Mouse (Mus musculus) G1E-ER4 (cell line): ENCODE measurements around the gene H2-Ke6. TPM values are rescaled to one million over a fixed set of nuclear protein-coding genes. Genes with fewer than 3 reads are reported as not detected.

Experiments used
- GATA1 ChIP-seq: IDR thresholded peaks from one replicate; pipeline ENCODE4 v1.8.0; 2012; ENCODE audit warnings: low read length, inconsistent platforms
- polyA plus RNA-seq: library from polyadenylated mRNA; stranded (reverse); fragments of >175 nt; gene quantifications from 2 replicates; pipeline ENCODE4 v1.2.3, GENCODE M21; 2012

Gene H2-Ke6
- polyA plus RNA-seq, 1 experiment: 94.1 TPM

- no peak for TF ChIP-seq GATA1
Measured at GRCm38 (mm10) chr17:34021539-34022413, 6.1 kb downstream of the H2-Ke6 start.

GRCm38 (mm10) chr17:34013436-34013835 is 14.4 kb downstream of the H2-Ke6 start:
- no peak for TF ChIP-seq GATA1

GRCm38 (mm10) chr17:34010156-34010555 is 17.7 kb downstream of the H2-Ke6 start:
- TF ChIP-seq GATA1: no peak

GRCm38 (mm10) chr17:34006570-34006969 is 21.3 kb downstream of the H2-Ke6 start:
- TF ChIP-seq GATA1: no peak

GRCm38 (mm10) chr17:34003426-34003825 is 24.4 kb downstream of the H2-Ke6 start:
- no peak for TF ChIP-seq GATA1

GRCm38 (mm10) chr17:34000150-34000537 is 27.7 kb downstream of the H2-Ke6 start, which contains the start of gene H2-K1:
Gene H2-K1 (minus strand): TSS chr17:34000347.
- no peak for TF ChIP-seq GATA1

GRCm38 (mm10) chr17:33999341-34000149 is 28.3 kb downstream of the H2-Ke6 start:
- no peak for TF ChIP-seq GATA1

GRCm38 (mm10) chr17:33995651-33996050 is 32.2 kb downstream of the H2-Ke6 start:
- no peak for TF ChIP-seq GATA1

- no peak for TF ChIP-seq GATA1
Measured at GRCm38 (mm10) chr17:33994959-33995358, 32.9 kb downstream of the H2-Ke6 start.

GRCm38 (mm10) chr17:33991788-33992664 is 35.8 kb downstream of the H2-Ke6 start:
- TF ChIP-seq GATA1: no peak

GRCm38 (mm10) chr17:33980181-33981035 is 47.5 kb downstream of the H2-Ke6 start:
- TF ChIP-seq GATA1: no peak

- TF ChIP-seq GATA1: no peak
Measured at GRCm38 (mm10) chr17:33979512-33980050, 48.3 kb downstream of the H2-Ke6 start.

- no peak for TF ChIP-seq GATA1
Measured at GRCm38 (mm10) chr17:33978631-33979031, 49.2 kb downstream of the H2-Ke6 start.
